Mouse (Mus musculus): ENCODE measurements at regions not wholly inside any gene's neighbourhood (a gene's known extent, or its start where the extent isn't known, plus 50 kb on each side); places are given as distances from the start of the nearest gene placed in this dataset.

DNA sequence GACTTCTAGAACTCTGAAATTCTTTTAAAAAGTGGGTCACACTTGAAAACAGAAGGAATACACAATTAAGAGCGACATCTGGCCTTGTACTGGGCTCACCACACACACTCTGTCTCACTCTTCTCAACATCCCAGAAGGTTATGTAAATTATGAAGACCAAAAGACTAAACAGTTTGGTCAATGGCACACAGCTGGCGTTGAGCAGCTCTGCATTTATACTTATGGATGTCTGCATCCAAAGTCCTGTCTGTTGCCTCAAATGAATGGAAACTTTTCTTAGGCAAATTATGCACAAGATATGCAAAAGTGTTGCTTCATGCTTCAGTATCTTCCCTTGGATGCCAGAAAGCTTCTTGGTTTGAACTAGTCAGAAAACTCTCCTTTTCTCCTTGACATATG lies 323.5 kb downstream of the Ppp3ca start:
- DNase-seq: no peak

DNA sequence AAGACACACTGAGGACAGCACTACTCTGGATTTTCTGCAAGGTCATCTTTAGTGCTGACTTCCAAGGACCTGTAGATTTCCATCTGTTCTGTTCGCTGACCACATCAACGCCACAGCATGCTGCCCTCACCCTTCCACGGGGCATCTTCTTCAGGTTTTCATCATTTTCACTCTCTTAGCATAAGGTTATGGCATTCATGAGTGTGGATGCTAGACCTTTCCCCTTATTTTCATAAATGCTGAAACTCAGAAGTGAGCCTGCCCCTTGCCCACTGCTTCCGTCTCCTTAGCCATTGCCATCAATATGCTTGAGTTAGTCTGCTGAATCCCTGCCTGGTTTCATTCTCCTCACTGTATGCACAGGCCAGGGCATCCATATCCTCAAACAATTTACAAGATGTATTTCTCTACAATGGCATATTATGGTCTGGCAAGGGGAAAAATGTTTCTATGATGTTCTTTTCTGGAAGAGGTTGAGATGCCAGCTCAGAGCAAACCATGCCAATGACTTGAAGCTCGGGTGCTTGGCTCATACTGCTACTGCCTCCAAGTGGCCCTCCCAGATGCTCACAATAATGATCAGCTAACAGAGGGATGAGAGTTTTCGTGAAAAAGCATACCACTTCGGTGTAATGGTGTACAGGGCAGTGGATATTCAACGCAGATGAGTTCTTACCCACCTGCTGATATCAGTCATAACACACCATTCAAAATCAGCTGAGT lies 324.6 kb downstream of the Ppp3ca start:
- DNase-seq: no peak

DNA sequence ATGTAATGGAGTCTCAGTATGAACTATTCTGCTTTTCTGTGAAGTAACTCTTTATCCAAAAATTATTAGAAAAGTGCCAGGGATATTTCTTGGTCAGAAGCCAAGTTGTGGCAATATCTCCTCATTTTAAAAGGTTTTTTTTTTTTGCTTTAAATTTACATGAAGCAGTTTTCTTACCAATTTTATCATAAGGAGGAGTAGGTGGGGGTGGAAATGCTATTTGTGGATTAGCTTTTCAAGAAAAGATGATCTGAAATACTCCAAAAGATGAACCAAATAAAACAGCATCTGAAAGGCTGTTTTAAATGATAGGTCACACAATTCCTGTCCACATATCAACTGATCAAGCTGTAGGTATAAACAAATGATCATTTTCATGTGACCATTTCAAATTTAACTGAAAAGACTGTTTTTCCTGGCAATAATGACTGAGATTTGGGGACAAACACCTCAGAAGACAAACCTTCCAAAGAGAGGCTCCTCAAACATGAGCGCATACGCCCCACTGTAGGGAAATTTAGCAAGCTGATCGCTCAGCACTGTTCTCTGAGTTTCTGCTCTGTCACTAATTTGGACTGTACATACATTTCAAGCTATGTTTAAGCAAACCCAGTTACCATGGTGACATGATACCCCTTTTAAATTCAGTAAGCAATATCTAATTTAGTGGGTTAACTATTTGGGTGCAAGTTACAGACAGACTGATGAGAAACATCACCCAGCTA lies 325.8 kb downstream of the Ppp3ca start:
- no peak for DNase-seq

DNA sequence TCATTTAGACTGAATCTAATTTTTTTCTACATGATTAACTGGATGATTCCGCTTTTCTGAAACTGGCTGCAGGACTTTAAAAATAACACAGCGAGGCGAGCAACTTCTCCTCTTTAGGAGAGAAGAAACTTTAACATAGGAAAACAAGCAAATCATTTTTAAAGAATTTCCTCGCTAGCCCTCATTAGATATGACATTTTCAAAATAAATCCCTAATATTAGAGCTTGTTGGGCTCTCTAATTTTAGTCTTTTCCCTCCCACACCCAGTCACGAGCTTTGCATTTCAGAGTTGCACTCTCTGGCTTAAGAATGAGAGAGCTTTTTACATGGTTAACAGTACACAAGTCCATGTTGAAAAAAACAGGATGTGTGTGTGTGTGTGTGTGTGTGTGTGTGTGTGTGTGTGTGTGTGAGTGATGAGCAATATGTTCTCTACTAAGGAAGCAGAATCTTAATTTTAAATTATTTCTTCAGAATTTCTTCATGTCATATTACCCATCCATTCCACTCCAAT lies 326.5 kb downstream of the Ppp3ca start:
- no peak for DNase-seq

DNA sequence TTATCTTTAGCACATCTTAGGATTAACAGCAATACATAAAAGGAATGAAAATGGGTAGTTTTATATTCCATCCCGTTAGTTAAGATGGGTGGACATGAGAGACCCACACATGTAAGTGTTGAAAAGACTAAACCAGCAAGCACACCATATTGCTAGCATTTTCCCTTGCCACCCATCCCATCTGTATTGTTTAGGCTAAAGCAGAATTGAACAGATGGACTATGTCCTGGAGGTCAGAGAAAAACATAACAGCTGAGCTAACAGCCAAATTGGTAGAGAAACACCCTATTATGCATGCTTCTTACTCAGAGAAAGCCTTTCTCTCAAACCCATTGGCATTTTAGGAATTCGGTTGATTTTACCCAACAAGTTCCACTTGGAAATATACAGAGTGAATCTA lies 329.3 kb upstream of the Emcn start:
- DNase-seq: no peak

DNA sequence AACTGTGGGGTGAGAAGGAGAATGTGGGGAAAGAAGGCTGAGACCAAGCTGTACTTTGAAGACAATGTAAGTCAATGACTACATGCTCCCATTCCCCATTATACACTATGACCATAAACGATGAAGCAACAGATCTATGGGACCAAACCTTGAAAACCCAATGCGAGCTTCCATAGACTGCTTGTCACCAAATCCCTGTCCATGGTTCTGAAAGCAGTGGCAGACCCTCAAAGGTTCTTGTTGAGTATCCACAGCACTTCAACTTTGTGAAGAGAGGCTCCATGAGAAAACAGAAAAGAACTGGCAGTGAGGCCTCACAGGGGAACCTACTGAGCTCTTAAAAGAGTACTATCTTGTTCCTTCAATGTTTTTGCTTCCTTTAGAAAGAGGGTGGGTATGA lies 326.2 kb upstream of the Emcn start:
- DNase-seq: no peak

DNA sequence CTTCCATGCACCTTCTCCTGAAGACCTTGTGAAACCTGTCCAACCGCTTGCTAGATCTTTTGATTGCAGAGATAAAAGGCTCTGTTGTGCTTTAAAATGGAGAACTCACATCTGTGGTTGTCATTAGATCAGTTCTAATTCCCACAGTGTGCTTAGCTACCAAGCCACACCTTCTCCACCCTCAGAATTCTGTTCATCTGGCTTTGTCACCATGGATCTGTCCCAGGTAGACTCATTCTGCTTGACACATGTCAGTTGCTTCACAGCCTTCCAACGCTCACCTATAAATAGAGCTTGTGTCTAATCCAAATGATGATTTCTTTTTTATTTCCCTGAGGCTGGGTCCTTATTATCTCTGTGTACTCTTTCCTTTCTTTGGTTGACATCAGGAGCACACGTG lies 325.7 kb upstream of the Emcn start:
- DNase-seq: no peak

DNA sequence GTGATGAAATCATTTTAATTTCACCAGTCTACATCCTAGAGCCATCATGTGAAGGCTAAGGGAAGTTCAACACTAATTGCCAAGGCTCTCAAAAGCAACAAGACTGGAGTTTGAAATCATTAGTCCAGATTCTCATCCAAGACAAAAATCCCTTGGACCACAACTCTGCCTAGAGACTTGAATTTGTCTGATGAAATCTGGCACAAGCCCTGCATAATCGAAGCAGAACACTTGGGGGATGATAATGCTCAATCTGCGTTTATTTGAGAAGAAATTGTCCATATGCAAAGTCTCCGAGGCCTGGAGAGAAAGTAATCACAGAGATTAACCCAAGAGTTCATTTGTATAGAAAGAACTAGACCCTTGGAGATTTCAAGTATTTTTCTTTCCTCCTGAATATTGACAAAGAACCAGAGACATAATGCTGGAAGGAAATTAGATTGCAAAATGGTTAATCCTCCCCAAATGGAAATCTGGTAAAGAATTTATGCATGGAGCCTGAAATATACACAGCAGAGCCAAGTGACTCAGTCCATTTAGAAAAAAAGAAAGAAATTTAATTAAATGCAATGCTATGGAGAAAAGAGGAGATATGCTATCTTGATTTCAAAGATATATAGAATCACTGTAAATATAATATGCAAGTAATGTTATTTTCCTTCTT lies 320.8 kb upstream of the Emcn start:
- no peak for DNase-seq

DNA sequence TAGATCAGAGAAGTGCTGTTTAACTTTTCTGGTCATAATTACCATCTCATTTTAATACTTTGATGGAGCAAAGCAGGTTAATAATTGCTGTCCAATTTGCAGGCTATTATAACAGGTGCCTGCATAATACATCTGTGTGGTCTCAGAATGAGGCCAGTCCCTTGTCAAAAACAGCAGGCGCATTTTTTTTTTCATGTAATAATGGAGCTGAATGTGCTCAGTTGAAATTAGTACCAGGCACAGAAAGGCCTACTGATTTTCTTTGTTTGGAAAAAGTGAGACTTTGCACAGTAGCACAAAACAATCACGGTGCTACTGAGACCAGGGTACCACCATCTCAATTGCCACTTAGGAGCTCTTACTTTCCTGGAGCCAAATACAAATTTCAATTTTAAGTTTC lies 311.3 kb upstream of the Emcn start:
- no peak for DNase-seq

DNA sequence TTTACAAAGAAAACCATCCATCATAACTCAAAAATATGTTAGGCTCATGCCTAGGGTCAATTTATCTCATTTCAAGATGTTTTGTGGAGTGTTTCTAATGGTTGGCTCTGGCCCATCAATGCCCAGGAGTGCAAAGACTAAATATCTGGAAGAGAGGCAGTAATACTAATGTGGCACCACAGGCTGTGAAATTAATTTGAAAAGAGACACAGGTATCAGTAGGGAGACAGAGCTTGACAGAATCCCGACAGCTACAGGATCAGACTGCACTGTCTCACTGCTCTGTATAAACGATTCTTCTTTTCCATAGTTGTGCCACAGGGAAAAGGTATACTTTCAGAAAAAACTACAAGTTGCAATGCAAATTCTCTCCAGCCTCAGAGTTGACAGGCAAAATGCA lies 308.1 kb upstream of the Emcn start:
- DNase-seq: no peak

DNA sequence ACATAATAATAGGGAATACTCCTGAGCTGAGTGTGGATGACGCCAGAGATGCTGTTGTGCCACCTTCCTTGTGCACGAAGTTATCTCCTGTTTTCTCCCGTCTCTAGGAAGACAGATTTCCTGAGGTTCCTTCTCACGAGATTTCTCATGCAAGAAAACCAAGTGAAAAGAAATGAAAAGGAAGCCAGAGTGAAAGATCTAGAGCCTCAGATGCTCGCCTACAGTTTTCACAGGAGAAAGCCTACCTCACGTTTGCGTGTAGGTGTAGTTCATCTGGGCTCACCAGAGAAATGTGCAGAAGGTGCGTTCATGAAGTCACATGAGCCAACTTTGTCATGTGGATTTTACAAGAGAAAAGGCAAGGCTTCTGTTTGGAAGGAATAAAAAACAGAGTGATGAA lies 301.2 kb upstream of the Emcn start:
- no peak for DNase-seq

DNA sequence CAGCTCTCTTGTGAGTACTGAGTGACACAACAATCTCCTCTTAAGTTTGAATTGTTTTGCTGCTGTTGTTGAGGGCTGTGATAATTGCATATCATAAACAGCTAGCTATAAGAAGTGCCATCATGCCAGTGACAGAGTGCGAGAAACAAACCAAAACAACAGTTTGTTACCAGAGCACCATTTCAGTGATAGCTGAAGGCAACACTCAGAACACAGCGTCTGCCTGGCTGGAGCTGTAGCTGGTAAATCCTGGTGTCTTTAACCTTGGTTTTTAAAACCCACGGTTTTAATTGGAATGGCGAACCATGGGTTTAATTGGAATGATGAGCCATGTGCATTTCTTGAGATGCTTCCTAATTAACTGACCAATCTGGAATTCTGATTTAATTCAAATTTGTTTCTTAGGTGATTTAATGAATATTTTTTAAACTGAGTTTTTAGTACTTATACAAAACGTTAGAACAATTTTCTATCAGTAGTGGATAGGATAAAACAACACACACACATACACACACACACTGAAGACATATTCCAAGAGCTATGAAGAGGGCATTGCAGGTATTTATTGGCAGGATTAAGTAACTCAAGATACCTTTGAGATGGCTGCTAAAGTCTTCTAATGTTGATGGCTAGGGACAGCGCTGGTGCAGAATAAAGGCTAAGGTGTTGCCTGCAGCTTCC lies 284.2 kb upstream of the Emcn start:
- DNase-seq: no peak

DNA sequence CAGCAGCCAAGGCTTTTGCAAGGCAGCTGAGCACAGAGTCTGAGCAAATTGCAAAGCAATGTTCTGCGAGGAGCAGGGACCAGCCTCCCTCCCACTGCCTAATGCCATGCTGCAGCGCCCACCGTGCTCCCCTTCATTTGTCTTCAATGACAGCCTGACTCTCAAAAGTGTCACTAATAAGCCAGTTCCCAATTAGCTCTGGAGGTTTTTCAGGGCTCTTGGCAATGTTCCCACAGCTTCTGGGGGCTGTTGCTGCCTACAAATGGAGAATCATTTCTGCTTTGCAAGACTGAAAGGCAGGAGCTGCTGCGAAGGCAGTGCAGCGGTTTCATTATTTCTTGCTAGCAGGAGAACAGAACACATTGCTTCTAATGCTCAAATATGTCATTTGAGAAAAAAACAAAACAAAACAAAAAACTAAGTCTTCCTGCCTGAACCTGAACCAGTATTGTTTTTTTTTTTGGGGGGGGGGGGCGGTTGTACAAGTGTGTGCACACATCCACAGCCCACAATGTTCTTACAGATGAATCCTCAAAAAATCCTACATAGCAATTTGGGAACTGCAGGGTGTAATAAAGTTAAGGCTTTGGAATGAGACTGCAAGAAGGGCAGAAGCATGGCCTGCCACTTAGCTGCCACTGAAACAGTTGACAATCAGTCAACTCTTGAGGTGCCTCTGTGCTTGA lies 283.5 kb upstream of the Emcn start:
- no peak for DNase-seq

DNA sequence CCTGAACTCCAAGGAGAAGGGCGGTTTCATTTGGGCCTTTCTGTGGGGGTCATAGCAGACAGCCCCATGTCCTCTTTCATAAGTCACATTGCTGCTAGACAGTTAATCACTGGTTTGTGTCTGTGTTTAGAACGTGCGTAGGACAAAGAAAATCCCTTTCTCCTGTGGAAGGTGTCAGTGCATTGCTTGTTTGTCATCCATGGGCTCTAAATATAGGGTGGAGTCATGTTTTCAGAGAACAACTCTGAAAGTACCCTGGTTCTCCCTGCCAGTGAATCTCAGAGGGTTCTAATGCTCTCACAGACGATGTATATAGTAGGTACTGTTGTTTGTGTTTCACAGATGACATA lies 283.0 kb upstream of the Emcn start:
- no peak for DNase-seq

DNA sequence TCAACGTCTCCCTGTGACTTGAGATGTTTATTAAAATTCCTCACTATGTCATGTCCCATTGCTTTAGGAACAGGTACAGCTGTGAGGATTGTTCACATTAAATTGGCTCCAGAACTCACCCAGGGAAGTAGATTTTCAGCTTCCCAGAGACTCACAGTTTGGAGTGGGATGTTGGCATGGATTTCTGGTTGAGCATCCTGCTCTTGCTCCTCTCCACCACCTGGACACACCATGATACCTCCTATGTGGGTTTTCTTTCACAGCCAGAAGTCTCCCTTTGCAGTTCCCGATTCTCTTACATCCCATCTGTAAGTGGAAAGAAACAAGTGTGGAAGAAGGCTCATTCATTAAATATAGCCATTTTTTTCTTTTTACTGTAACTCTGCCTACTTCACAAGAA lies 278.8 kb upstream of the Emcn start:
- DNase-seq: no peak

DNA sequence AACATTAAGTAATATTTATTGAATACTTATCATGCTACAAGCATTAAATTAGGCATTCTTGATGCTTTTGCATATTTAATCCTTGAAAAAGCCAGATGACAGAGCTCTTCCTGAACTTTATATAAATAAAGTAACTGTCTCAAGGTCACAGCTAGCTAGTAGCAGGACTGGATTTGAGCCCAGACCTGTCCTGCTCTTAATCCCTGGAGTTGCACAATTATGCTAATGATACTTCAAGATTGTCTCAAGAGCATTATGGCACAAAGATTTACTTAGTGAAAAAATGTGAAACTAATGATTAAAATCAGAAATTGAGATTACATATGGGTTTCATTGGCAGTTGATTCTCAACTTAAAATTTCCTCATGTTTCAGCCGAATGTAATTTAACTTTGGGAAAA lies 273.5 kb upstream of the Emcn start:
- no peak for DNase-seq

DNA sequence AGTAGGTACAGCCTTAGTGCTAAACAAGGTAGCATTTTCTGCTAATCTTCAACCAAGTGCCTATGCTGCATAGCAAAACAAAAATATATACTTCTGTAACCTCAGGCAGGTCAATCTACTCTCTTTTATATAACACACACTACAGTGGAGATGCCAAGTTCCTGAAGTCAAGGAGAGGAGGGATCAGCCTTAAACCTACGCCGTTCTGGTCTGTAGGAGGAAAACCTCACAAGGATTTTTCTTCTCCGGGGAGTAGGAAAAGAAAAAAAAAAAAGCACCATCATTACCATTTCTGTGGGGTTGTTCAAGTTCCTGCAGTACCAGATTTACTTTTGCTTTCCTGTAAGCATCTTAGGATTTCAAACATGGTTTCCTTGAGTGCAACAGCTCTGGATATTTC lies 271.5 kb upstream of the Emcn start:
- DNase-seq: no peak

DNA sequence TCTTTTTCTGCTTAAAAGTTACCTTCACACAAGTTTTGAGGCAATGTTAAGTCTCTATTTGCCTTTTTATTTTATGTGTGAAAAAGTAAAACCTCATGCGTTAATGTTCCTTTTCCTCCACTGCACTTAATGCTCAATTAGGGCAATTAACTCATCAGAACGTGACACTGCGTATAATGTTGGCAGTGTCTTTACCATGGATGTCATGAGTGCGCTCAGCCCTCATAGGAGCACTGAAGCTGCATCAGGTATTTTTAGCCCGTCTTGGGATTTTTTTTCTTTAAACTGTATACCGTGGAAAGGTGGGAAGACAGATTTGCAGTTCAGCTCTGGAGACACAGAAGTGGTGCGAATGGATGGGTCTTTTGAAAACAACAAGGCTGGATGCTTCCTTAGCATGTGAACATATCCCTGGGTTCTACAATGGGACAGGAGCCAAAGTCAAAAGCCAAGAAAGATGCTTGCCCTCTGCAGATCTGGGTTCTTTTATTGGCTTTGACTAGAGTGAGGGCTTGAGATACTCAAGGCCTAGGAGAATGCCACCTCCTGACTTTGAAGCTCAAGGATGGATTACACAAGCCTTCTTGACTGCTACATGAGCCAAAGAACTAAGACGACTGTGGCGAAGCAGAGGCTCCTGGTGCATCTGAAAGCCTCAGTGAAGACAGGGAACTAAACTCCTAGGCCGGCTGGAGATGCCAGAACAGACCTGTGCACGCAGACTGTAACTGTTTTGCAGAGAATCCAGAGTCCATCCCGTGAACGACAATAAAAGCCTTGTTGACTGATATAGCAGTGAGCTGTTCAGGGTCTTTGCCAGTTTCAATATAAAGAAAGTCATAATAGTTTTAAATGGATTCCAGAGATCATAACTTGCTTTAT lies 262.9 kb upstream of the Emcn start:
- DNase-seq: no peak

DNA sequence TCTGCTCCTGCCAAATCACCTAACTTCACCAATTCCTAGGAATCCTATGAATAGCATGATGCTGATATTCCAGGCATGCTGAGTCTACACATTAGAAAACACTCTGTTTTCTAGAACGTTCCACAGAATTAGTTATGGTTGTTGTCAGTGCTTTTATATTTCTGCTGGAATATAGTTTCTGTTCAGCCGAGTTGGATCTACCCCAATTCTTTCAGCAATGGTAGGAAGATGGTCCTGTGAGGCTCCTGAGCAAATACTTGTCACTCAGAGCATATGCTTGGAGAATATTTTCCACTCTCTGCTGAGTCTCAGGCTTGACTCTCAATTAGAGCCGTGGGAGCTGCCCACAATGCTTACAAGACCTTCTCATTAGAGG lies 262.3 kb upstream of the Emcn start:
- no peak for DNase-seq

DNA sequence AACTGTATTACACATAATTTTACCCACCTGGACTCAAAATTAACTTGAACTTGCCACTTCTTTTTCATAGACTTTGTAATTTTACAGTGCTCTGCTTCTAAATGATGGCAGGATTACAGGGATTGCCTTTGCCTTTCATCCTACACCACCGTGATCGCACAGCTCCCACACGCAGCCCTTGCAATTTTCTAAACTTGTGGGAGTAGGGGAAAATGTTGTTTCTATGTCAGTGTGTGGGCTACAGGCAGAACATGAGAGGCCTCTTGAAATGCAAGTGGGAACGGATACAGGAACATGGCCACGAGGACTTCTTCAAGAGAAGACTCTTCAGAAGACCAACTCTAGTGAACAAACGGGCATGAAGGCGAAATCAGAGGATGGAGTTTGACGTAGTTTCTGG lies 254.0 kb upstream of the Emcn start:
- no peak for DNase-seq

DNA sequence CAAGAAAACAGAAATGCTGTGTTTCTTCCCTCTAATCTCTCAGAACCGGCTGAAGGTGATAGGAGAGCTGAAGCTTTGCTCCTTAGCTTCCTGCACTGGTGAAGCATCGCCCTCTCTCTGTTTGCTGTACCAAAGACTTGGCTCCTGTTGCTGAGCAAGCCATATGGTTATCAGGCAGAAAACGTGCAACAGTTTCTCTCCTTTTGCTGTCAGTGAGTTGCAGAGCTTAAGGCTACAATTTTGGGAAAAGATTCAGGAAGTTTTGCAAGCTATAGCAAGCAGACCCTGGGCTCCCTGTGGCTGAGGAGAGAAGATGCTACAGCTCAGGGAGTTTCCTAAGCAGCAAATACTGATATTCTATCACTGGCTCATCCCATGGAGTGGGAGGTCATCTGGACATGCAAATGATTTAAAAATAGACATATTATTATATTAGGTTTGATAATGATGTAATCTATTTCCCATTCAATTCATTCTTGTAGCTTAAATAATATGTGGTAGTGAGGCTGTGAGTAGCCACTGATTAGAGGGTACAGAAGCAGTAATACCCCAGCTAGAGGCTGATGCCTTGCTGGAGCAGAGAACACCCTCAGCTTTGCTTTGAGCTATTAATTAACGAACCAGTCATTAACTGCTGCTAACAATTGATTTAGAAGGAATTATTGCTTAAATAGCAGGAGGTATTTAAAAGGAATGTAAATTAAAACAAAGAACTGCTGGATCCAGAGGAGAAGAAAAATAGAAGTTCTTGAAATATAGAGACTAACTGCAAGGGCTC lies 240.1 kb upstream of the Emcn start:
- no peak for DNase-seq

All from lung, postnatal 4 days (tissue).